Mouse (Mus musculus) central nervous system, embryonic 11.5 days (tissue): ENCODE results near the gene Hhipl2. TPM values are rescaled to one million over a fixed set of nuclear protein-coding genes. Genes with fewer than 3 reads are reported as not detected.

Source experiments
- polyA plus RNA-seq: library from polyadenylated mRNA; depleted of rRNA; stranded (reverse); fragments of >200 nt; gene quantifications from 2 replicates; pipeline ENCODE4 v1.2.3, GENCODE M21; 2012; rRNA removed

Gene Hhipl2
- 0.77 and 0.83 TPM in 2 replicates for polyA plus RNA-seq

DNA sequence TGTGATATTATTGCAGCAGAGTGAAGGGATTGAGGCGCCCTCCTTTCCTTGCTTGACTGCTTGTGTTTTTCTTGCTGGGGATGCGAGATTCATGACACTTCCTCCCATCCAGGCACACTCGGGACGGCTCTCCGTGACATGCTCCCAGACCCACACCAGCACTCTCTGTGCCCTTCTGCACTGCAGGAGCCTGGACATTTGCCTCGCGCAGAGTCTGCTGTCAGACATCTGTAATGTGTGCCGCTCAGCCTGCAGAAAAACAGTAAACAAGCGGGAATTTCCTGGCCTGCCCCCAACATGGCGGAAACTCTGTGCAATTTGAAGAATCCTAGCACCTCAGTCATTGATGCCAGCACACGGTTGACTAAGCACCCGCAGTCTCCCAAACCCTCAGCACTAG, at the start of gene Hhipl2:
Hhipl2 (plus strand) TSS at position 343 of the 400 bp plus-strand sequence.

DNA sequence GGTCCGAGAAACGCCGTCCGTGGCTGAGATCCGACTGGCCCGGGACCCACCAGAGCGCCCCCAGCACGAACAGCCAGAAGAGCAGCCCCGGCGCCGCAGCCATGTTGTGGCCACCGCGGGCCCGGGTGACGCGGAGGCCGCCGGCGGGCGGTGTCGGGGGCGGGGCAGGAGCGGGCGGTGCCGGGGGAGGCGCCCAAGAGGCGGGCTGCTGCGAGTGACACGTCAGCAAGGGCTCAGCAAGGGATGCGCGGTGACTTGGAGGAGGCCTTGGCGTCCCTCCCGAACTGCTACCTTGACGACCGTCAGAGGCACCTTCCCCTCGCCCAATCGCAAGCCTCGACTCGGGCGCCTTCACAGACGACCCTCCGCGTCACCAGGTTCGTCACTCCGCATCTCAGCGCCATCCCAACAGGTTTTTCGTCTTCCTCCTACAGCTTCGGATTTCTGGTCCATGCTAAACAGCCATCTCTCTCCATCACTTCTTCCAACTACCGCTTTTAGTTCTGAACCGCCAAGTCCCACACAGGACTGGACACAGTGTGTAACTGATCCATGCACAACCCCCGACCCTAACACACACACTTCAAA, 48.5 kb upstream of the Hhipl2 start, which contains the start of gene Mia3:
Mia3 (minus strand) TSS at position 127 of the 588 bp plus-strand sequence.

DNA sequence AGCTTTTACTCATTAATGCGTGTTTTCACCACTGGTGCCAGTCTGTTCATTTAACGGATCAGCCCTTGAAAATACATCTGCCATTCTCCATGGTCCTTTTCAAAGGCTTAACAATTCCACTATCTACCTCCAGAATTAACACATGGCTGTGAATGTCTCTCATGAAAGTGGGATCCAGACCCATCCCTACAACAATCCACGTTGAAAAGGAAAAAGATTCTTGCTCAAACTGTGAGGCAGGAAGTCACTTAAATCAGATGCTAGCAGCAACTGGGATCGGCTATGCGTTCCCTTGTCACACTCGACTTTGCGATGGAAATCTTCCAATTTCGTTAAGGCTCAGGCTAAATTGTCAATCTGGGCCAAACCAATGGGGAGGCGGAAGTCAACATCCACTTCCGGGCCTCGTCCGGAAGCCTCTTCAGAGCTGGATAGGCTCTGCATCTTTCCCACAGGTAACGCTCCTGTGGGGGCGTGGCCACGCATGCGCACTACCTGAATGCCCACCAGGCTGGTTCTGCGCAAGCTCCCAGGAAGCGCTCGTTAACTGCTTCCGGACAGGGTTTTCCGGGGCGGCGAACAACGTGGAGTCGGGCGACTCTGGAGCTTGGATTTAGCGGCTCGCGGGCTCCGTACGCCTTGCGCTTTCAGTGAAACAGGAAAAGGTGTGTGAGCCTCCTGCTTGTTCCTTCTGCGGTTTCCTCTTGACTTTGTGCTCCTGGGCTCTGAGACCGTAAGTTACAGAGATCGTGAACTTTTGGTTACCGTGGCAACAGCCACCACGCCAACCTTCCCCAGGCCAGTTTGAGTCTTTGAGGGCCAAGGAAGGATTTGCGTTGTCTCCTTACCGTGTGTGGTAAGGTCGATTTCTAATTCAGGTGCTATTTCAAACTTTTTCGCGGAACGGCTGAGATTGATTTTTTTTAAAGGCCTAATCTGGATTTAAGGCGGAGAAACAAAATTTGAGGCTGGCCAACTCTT, 29.3 kb upstream of the Hhipl2 start, which contains the start of gene Taf1a:
Taf1a (plus strand) TSS at position 556 of the 981 bp plus-strand sequence.

Other genes with a start within 250 kb of the Hhipl2 start
- 8.2 and 15.5 TPM in 2 replicates for gene Disp1, start 196.7 kb upstream of the Hhipl2 start, polyA plus RNA-seq
- 77.2 and 88.0 TPM in 2 replicates for gene Aida, start 121.6 kb upstream of the Hhipl2 start, polyA plus RNA-seq
- 34.2 and 45.5 TPM in 2 replicates for gene Brox, start 120.9 kb upstream of the Hhipl2 start, polyA plus RNA-seq
- 99.4 and 101 TPM in 2 replicates for gene Mia3, start 48.7 kb upstream of the Hhipl2 start, polyA plus RNA-seq
- gene Taf1a, start 29.2 kb upstream of the Hhipl2 start, polyA plus RNA-seq, result 34.1 and 45.5 TPM in 2 replicates